Mouse (Mus musculus) 3134 (cell line): Measurements from ENCODE around the gene Tmem238.
A peak's percentile ranks its signal among the peaks of the same experiment; 100 is the strongest.

Experiments used
- DNase-seq: peaks from one replicate; pipeline ENCODE4 v3.0.0-alpha.2; 2011; ENCODE audit warnings: low spot score; ENCODE audit not compliant: insufficient read length; ENCODE audit errors: extremely low read depth

Tmem238 gene

DNA sequence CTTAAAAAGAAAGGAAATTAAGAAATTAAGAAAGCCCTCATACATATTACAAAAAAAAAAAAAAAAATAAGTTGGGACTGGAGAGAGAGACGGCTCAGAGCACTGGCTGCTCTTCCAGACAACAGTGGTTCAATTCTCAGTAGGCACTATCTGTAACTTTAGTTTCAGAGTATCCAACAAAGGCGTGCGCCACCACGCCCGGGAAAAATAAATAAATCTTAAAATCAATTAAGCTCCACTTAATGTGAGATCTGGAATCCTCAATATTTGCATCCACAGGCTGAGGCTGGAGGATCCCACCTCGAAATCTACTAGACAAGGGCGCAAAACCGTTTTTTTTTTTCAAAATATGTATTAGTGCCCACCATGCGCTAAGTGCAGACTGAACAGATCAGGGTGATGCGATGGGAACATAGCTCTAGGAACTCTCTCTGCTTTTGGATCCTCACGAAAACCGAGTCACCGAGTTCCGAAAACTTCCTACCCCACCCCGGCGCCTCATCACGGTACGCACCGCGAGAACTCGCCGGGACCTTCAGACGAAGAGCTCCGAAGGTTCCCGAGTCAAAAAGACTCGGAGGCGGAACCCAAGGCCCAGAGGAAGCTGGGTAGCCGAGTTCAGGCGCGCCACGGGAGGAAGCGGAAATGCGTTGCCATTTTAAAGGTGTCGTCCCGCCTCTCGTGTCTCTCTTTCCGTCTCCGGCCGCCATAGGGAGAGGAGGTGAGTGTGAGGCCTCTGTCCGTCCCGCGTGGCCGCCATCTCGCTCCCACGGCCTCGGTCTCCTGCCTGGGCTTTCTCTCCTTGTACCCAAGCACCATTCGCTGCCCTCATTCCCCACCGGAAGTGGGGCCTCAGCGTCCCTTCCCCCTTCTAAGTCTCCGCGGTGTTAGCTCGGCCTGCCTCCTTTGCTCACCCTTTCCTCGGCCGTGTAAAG, 3.1 kb upstream of the Tmem238 start, which contains the start of gene Rpl28:
Gene Rpl28 (plus strand): TSS at position 597 of the 935 bp plus-strand sequence.
- DNase-seq, result peak; percentile 91

DNA sequence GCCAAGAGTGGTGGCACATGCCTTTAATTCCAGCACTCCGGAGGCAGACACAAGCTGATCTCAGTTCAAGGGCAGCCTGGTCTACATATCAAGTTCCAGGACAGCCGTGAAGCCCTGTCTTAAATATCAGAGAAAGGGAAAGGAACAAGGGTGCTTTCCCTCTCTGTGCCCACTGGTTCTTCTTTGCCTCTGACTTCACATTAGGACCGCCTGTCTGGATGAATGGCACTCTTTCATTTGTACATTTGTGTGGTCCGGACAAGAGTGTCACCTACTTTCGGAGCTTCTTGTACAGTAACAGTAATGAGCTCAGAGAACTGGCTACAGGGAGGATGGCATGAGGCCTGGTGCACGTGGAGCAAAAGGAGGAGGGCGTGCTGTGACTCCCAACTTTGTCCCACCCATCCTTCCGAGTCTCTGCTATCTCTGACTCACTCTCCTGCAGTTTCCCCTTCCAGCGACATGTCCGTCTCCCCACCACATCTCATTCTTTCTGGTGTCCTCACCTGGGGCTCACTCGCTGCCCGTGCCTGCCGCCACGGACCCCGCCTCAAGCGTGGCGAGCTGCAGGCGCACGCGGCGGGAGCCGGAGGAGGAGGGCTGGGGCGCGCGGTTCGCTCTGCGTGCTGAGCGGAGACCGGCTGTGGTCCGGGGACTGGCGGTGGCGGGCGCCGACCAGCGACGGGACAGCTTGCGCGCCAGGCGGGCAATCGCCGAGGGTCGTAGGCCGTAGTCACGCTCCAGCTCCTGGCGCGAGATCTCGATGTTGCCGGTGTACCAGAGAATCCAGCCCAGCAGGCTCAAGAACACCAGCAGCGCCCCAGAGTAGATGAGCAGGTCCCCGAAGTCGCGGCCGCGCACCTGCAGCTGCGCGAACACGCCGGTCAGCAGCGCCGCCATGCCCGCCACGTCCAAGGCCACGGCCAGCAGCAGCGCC, 689 bp downstream of the Tmem238 start:
- peak; percentile 85 for DNase-seq

DNA sequence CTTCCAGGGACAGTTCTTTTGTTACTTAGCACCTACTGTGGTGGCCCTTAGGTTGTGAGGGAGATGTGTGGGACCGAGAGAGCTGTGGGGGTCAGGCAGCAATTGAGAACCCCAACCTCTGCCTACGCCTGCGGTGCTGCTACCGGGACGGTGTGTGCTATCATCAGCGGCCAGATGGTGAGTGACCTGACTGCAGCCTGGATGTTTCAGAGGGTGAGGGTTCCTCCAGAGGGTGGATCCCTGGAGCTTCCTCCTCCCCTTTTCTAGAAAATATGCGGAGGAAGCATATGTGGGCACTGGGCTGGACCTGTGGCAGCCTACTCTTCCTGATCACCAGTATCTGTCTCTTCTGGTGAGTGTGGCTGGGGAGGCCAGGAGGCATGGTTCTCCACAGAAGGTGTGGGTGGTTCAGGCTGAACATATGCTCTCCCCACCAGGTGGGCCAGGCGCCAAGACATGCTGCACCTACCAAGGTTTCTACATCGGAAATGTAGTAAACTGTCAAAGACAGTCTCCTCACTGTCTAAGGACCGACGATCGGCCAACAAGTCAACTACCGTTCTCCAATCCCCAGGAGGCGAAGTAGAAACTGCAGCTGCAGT, 5.7 kb downstream of the Tmem238 start:
- DNase-seq, result no peak

DNA sequence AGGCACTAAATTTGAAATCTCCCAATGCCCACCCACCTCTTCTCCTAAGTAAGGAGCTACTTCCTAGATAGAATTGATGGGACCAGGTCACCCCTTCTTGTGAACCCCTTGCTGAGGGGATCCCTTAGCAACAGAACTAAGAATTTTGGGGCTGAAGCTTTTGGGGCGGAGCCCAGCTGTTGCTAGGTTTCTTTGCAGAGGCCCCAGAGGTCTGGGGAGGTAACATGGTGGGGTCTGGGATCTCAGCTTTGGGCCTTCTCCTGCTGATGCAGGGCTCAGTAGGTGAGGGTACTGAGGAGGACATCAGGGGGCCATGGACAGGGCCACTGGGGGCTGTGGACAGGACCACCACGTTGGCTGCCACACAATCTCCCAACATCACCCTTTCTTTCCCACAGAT, 6.7 kb downstream of the Tmem238 start, which contains the start of the genes Il11 and Tmem190:
Gene Il11 (minus strand): TSS at position 101 of the 400 bp plus-strand sequence.
Gene Tmem190 (plus strand): TSS at position 179 of the 400 bp plus-strand sequence.
- DNase-seq, result no peak

DNA sequence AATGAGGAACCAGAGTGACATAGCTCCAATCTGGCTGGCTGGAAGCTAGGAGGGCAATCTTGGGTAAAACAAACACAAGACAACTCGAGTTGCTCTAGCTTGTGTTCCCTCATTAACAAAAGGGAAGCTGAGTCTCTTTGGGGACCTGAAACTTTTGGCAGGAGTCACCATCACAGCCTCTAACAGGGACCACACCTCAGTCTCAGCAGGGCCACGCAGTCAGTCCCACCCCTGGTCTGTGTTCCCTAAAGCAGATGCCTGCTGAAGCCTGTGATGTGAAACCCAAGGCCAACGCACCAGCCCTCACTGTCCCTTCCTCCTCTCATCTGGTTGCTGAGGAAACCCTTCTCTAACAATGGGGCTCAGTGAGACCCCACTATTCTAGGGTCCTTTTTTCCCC, 7.3 kb downstream of the Tmem238 start:
- no peak for DNase-seq

DNA sequence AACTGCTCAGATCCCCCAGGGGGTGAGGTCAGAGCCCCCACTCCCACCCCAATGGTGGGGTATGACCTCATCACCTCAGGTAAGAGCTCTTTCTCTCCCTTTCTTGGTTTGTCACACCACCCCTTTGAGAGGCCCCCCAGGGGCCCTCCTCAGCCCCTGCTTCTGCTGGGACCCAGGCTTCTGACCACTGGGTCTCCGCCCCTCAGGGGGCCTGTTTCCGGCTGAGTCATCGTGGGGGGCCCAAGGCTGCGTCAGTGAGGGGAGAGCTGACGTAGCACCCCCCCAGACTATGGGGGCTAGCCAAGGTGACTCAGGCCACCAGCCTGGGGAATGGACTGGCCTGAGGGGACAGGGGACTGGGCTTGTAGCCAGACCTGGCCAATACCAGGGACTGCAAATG, 9.5 kb downstream of the Tmem238 start:
- peak; percentile 37 for DNase-seq

DNA sequence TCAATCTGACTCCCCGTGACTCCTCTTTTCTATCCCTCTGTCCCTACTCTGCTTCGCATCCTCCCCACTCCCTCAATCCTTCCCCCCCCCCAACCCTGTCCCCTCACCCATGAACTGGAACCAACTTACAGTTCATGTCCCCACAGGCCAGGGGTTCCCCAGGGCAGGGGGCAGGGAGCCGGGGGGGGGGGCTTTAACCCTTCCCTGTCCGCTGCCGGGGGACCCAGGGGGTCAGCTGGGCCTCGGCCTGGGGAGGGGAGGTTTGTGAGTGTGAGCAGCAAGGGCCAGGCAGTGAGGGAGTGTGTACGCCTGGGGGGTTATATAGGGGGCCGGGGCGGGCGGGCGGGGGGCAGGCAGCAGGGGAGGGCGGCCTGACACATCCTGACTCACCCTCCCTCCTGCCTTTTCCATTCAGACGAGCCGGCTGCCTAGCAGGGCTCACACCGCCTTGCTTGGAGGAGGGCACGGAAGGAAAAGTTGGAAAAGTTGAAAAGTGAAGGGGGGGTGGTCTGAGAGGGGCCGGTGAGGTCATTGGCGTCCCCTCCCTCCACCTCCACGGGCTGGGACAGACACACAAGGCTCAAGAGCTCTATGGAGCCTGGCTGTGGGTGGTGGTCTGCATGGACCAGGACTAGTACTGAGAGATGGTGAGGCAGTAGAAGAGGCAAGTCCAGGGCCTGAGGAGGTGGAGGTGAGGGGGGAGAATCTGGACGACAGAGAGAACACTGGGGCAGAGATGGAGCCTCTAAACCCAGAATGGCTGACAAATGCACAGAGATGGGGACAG, 11.4 kb downstream of the Tmem238 start:
- DNase-seq, result no peak

DNA sequence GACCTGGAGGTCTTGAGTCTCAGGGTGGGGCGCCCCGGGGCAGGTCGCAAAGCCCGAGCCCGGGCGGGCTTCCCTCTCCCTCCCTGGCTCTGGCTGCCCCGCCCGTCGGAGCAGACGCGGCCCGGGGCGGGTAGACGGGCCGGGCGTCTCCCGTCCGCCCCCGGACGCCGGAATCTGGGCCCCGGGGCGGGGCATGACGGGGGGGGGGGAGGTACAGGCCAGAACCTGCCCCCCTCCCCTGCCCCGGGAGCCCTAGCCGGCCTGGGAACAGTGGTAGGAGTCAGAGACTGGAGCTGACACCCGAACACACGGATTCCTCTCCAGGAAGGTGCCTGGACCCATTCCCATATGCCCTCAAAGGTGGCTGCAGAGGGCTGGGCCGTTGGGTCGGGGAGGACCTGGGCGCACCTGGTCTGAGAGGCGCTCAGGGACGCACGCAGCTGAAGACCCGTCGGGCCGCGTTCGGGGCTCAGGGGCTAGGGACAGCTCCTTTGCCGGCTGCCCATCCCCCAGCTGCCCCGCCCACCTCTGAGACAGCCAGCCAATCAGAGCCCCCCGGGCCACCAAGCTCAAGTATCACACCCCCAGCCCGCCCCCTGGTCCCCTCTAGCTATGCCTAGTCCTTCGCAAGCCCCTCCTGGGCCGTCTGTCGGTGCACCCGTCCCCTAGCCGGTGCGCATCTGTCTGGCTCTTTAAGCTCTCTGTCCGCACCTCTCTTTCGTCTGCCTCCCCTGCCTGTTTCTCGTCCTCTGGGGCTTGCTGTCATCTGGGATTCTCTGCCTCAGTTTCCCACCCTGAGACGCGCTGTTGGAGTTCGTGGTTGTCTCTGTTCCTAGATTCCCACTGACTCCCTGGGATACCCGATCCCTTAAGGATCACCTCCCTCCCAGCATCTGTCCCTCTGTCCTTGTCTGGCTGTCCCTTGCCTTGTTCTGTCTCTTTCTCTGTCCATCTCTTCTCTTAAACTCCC, 12.3 kb downstream of the Tmem238 start:
- DNase-seq, result no peak

DNA sequence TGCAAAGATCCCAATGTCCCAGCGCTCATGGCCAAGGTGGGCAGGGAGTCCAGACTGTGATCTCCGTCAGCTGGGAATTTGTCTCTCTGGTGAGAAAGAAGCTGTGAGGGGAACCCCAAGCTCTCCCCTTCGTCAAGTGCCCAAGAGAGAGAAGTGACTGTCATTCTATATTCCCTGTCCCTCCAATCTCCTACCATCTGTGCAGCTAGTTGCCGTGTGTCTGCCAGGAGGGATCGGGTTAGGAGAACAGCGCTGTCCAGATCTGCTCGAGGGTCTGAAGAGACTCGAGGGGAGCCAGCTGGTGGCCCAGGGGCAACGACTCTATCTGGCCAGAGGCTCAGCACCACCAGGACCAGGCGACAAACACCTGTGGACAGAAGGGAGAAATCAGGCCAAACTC, 13.3 kb downstream of the Tmem238 start:
- no peak for DNase-seq

DNA sequence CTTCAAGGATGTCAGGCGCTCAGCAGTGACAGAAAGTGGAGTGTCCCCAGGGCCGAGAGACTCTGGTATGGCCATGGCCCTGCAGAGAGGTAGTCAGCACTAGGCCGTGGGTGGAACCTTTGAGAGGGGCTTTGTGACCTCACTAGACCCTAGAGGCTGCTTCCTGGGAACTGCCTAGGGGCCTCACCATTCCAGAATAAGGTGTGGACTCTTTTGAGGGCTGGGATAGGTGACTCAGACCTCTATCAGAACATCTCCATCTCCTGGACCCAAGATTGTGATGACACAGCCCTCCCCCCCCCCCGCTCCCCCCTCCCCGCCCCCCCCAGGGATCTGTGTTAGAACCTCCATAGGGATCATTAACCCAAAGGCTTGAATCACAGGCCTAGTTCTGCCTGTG, 18.3 kb downstream of the Tmem238 start, which contains the start of gene Fam71e2:
Gene Fam71e2 (minus strand): TSS at position 101 of the 400 bp plus-strand sequence.
- no peak for DNase-seq

DNA sequence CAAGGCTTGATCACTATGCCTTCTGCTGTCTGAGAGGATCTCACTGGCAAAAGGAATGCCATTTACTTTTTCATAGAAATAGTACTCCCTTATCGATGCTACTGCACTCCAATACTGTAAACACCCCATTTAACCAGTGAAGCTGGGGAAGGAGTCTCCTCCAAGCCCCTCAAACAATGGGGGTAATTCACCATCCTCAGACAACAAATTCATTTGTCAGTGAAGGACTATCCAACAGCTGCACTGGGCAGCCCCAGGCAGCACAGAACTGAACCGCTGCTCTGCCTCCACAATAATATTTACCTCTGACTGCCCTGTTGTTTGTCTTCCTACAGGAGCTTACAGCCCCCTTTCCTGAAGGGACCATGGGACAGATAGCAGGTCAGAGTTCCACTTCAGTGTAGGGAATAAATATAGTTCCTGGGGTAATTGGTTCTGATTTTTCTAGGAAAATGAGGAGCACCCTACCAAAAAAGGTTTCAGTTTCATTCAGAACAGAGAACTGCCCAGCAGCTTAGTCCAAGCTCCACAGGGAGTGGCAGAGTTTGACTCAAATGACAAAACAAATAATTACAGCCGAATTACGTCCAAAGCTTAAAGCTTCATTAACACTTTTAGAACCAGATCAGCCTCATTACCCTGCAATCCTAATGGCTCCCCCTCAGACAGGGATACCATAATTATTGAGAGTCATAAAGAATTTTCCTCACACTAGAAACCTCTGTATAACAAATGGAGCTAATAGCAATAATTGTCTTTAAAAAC, 24.3 kb downstream of the Tmem238 start:
- DNase-seq, result no peak

DNA sequence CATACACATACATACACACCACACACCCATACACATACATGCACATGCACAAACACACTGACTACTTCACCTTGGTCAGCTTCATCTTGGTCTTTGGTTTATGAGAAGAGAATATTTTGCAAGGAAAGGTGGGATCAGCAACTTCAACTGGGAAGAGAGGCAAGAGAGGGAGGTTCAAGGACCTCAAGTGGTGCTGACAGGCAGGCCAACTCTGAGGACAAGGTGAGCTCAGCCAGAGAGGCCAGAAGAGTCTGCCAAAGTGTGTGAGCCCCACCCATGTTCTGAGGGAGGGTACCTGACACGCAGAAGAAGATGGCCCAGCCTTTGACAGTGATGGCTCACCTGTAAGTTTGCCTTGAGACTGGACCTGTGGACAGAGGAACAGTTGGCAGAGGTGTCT, 29.8 kb downstream of the Tmem238 start:
- DNase-seq, result no peak

DNA sequence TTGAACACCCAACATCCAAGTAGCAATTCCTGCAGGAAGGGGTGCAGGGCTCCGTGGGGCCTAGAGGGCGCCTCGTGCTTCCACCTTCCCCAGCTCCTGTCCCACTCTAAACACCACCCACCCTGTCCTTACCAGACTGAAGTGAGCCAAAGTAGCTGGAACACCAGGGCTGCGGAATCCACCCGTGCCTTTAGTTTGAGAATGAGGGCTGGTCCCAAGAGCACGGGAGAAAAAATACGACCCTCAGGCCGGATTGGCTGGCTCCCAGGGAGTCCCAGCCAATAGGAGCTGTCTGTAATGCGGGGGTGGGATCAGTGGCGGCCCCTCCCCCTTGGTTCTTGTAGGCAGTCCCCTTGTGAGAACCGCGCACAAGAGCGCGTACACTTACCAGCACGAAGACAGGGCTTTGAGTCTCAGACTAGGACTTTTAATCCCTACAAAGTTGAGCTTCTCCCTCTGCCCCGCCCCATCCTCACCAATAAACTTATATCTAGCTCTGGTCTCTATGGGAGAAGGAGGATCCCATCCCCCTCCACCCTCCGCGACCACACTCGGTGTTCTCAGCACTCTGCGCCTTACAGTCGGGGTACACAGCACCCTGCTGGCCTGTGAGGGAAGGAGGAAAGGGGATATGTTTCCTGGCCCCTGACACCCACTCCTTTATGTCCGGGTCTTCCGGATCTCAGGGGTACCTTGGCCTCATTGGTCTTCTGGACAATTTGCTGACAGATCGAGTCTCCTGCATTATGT, 36.5 kb downstream of the Tmem238 start, which contains the start of gene Cox6b2:
Gene Cox6b2 (minus strand): TSS at position 274 of the 750 bp plus-strand sequence.
- DNase-seq, result no peak

DNA sequence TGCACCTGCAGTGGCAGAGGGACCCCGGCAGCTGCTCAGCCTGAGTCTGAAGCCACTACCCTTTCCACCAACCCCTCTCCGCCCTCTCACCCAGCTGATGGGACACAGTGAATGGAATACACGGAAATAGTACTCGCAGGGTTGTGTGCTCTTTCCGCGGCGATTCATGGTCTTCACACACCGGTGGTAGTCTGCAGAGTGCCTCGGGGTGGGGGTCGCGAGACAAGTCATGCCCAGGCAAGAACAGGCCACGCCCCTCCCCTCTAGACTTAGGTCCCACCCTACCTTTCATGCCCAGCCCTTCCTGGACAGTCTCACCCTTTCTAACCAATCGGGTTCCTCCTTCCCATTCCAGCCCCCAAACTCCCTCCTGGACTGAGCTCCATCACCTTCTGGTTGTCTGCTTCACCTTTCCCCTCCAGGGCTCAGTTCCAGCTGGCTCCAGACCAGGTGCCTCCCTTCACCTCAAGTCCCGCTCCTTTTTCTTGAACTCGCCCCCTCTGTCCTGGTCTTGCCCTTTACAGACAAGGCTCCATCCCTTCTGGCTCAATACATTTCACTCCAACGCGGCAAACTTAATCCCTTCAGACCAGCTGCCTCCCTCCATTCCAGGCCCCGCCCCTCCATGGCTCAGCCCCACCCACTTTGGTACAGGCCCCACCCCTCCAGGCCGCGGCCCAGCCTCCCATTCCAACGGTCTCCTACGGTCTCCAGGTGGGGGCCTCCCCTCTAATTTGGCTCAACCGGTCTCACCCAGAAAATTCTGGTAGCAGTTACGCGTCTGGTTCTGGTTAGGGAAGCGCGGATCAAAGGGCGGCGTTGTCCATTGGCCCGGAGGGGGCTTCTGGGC, 37.3 kb downstream of the Tmem238 start:
- no peak for DNase-seq

DNA sequence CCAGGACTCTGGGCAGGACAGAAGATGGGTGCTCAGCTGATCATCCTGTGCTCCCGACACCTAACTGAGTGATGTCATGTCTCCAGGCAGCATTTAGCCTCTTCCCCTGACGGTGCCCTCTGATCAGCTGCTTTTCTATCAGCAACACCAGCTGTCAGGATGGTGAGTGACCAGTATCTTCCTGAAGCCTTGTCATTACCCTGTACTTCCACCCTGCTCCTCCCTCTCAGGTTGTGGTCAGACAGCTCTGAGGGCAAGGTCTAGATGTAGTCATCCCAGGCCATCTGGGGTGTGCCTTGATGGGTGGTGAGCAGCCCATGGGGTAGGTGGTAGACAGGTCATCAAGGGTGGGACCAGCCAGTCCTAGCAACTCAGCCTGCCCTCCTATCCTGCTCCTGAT, 40.3 kb downstream of the Tmem238 start:
- no peak for DNase-seq

DNA sequence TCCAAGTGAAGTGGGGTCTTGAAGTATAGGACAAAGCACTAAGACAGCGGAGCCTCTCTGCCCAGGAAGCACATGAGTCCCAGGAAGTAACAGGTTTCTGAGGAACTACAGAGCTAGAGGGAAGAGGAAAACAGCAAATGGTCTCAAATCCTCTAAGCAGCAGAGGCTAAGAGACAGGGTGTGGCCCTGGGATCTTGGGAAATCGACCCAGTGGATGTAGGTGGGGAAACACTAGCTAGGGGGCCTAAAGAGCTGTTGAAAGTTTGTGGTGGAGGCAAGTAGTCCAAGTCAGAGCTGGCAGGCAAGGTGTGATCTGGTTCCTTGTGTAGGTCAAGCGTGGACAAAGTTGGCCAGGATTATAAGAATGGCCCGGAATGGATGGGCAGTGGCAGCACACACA, 41.1 kb downstream of the Tmem238 start:
- no peak for DNase-seq
